Mouse (Mus musculus): ENCODE results near the gene Cdca4.
"Not testable (repeated sequence)": the region's sequence is repeated elsewhere in the genome, so short reads cannot be mapped to it uniquely, and the experiment has no call there.

Gene Cdca4

GRCm38 (mm10) chr12:112857021-112857925, 28.1 kb upstream of the Cdca4 start:
- DNase-seq = peak in 1 of 2 experiments; percentile 16

GRCm38 (mm10) chr12:112856338-112856737, 27.1 kb upstream of the Cdca4 start:
- DNase-seq = peak in 1 of 2 experiments; percentile 7

GRCm38 (mm10) chr12:112854610-112855333, 25.5 kb upstream of the Cdca4 start:
- DNase-seq = peak in 1 of 2 experiments; percentile 20

- DNase-seq = no peak
These were observed 24.0 kb upstream of the Cdca4 start for GRCm38 (mm10) chr12:112853050-112853729.

- no peak for DNase-seq
These were observed 21.9 kb upstream of the Cdca4 start for GRCm38 (mm10) chr12:112851116-112851515.

- DNase-seq = no peak
These were observed 21.1 kb upstream of the Cdca4 start for GRCm38 (mm10) chr12:112850344-112850743.

- peak in 1 of 2 experiments; percentile 47 for DNase-seq
These were observed 20.2 kb upstream of the Cdca4 start for GRCm38 (mm10) chr12:112849235-112850022.

GRCm38 (mm10) chr12:112847880-112848279, 18.7 kb upstream of the Cdca4 start:
- DNase-seq = no peak

GRCm38 (mm10) chr12:112843803-112844202, 14.6 kb upstream of the Cdca4 start:
- DNase-seq = peak; percentile 90 to 95

- not testable (repeated sequence) for DNase-seq
These were observed 12.9 kb upstream of the Cdca4 start for GRCm38 (mm10) chr12:112842128-112842527.

- not testable (repeated sequence) for DNase-seq
These were observed 12.2 kb upstream of the Cdca4 start for GRCm38 (mm10) chr12:112841338-112841892.

- DNase-seq = no peak
These were observed 11.2 kb upstream of the Cdca4 start for GRCm38 (mm10) chr12:112840209-112841086.

GRCm38 (mm10) chr12:112835046-112835445, 5.8 kb upstream of the Cdca4 start:
- no peak for DNase-seq

- no peak for DNase-seq
These were observed 4.3 kb upstream of the Cdca4 start for GRCm38 (mm10) chr12:112833527-112833926.

- no peak for DNase-seq
These were observed 3.2 kb upstream of the Cdca4 start for GRCm38 (mm10) chr12:112832411-112832810.

GRCm38 (mm10) chr12:112830570-112830969, 1.3 kb upstream of the Cdca4 start:
- peak in 1 of 2 experiments; percentile 26 for DNase-seq

- no peak for DNase-seq
These were observed 918 bp upstream of the Cdca4 start for GRCm38 (mm10) chr12:112830141-112830540.

- DNase-seq = peak; percentile 31 to 66
These were observed 551 bp downstream of the Cdca4 start for GRCm38 (mm10) chr12:112828501-112829243.

- no peak for DNase-seq
These were observed 3.3 kb downstream of the Cdca4 start for GRCm38 (mm10) chr12:112825901-112826300.

- peak in 1 of 2 experiments; percentile 55 for DNase-seq
These were observed 6.0 kb downstream of the Cdca4 start for GRCm38 (mm10) chr12:112823221-112823620.
